Mouse (Mus musculus) kidney, adult 11 months (tissue): ENCODE measurements around the gene Lrrc56.
"Not testable (repeated sequence)": the region's sequence is repeated elsewhere in the genome, so short reads cannot be mapped to it uniquely, and the experiment has no call there.

ENCODE experiments used
- DNase-seq: peaks from one replicate; pipeline ENCODE4 v3.0.0; 2022

Lrrc56 gene

DNA sequence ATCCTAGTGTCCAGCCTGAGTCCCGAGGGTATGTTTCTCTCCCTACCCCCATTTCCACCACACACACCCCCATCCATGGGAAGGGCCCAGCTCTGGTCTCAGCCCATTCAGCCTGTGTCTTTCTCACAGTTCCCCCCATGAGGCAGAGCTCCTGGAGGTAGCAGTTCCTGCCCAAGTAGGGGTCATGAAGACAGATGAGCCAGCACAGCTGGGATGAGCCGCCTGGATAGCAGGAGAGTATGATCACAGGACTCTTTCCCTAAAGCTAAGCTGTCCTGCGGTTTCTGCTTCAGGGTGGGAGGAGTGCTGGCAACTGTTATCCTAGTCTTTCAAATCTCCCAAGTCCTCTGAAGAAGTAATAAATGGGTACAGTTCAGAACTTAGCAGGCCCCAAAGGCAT, 24.2 kb downstream of the Lrrc56 start:
- no peak for DNase-seq

- DNase-seq: no peak
Measured at GRCm38 (mm10) chr7:141218557-141219133, 24.7 kb downstream of the Lrrc56 start.

DNA sequence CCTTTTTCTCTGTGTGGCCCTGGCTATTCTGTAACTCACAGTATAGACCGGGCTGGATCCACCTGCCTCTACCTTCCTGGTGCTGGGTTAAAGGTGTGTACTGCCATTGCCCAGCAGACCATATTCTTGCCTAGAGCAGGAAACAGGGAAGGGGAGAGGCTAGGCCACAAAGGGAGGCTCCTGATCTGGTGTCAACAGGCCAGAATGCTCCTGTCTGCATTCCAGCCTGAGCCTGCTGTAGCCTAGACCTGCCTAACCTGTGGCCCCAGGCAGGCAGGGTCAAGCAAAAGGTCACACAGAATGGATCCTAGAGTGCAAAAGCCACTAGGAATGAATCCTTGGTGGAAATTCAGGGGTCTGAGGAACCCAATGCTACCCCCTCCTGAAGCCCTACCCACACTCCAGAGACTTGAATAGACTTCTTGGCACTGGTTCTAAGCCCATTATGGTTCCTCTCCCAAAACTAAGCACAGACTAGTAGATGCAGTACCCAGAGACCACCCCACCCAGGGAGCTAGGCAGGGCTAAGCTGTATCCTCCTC, 25.7 kb downstream of the Lrrc56 start:
- no peak for DNase-seq

DNA sequence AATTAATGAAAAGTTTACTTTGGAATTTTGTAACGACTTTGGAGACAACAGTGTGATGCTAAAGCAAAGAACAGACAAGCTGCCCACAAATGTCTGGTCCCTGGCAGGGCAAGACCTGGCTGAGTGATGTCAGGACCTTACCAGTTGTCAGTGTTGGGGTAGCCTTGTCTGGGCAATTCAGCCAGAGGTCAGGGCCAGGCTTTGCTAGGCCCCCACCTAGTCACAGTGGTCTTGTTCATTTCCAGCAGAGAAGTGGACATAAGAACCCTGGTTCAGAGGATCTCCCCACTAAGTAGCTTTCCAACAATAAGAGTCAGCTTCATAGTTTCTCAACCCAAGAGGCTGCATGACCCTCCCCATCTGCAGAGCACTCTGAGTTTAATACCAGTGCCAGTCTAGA, 26.4 kb downstream of the Lrrc56 start:
- no peak for DNase-seq

GRCm38 (mm10) chr7:141221249-141222125, 27.5 kb downstream of the Lrrc56 start:
- peak; percentile 99 for DNase-seq

DNA sequence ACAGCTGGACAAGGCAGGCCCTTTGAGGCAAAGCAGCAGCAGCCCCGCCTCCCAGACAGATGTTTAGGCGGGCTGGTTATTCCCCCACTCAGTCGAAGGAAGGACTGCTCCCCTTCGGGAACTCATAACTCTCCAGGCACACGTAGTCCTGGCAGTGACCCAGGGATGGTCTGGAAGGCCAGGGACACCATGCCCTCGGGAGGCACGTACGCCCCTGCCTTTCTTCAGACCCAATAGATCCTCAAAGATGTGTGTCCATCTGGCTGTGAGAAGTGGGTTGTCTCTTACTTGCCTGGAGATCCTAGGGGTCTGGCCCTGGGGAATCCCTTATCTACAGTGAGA, 28.1 kb downstream of the Lrrc56 start:
- DNase-seq: no peak

DNA sequence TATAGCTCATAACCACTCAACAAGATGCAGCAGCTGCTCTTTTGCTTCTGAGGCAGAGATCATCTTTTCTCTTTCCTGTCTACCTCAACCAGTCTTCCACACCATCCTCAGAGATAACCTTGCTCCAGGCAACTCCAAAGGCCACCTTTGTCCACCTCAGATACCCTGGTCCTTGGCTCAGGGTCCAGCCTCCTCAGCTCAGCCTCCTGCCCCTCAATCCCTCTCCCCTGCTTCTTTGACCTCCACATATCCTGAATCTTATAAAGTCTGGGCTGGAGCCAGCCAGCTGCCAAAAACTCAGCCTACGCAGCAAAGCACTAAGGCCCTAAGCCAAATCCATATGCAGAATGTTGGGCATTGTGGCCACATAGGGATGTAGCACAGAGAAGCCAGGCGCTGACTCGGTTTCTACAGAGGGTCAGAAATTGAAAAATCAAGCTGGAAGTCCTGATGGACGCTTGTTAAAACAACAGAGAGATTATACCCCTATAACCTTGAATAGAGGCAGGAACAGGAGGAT, 28.8 kb downstream of the Lrrc56 start:
- DNase-seq: no peak

- DNase-seq: no peak
Measured at GRCm38 (mm10) chr7:141226535-141226934, 32.6 kb downstream of the Lrrc56 start.

DNA sequence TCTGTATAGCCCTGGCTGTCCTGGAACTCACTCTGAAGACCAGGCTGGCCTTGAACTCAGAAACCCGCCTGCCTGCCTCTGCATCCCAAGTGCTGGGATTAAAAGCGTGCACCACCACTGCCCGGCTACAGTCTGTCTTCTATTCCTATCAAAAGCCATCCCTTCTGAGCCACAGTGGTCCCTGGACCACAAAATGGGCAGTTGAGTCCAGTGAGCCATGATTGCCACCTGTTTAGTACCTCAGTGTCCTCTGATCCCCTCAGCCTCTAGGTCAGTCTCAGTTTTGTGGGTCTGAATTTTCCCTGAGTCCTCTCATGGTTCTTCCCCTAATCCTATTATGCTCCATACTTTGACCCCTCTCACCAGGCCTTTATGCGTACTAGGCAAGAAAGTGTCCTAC, 33.8 kb downstream of the Lrrc56 start:
- DNase-seq: no peak

GRCm38 (mm10) chr7:141228279-141229067, 34.5 kb downstream of the Lrrc56 start, which contains the start of gene Phrf1:
Gene Phrf1 (plus strand): TSS chr7:141228784.
- DNase-seq: peak; percentile 85

GRCm38 (mm10) chr7:141229702-141230101, 35.7 kb downstream of the Lrrc56 start:
- no peak for DNase-seq

GRCm38 (mm10) chr7:141230570-141230969, 36.6 kb downstream of the Lrrc56 start:
- no peak for DNase-seq

- DNase-seq: no peak
Measured at GRCm38 (mm10) chr7:141231111-141231510, 37.2 kb downstream of the Lrrc56 start.

GRCm38 (mm10) chr7:141231551-141231950, 37.6 kb downstream of the Lrrc56 start:
- no peak for DNase-seq

DNA sequence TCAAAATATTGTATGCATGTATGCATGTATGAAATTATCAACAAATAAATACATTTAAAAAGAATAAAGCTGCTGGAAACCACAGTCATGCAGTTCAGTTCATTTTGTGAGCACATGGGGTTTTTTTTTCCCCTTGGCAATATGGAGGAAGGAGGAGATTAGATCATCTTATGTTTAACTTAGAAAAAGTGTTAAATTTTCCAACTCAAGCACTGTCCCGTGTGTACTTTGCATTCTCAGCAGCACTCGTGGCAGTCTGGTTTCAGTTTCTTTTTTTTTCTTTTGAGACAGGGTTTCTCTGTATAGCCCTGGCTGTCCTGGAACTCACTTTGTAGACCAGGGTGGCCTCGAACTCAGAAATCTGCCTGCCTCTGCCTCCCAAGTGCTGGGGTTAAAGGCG, 56.5 kb downstream of the Lrrc56 start:
- not testable (repeated sequence) for DNase-seq

GRCm38 (mm10) chr7:141256159-141256558, 62.2 kb downstream of the Lrrc56 start:
- no peak for DNase-seq
